Mouse (Mus musculus): ENCODE results near the gene Zbtb49. TPM values are rescaled to one million over a fixed set of nuclear protein-coding genes. Genes with fewer than 3 reads are reported as not detected.

The Zbtb49 gene
- polyA plus RNA-seq, 1 experiment from 2014 or later: 14.7 TPM

DNA sequence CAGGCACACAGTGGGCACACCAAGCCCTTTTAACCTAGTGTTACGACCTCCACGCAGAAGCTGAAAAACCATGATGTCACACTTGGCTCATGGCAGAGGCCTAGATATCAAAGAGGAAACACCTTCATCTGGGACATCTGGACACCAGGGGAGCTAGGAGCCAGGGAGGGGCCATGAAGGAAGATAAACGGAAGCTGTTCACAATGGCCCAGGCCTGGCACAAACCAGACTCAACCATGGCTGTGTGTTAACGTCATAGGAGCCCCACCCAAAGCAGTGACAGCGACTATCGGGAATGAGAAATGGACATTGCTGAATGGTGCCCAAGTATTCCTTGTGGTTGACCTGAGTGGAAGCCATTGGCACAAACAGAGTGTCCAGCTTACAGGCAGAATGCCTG, 73.7 kb downstream of the Zbtb49 start:
- H3K36me3 ChIP-seq: peaks cover 15% of the 10 kb centered on the region
- no peak overlapping the region for H3K27ac ChIP-seq
- H3K27me3 ChIP-seq (ENCODE audit: insufficient read depth, poor library complexity, severe bottlenecking): 0 out of 2 replicates have a peak, but pooled peaks cover 2% of the 10 kb centered on the region
- no peak for DNase-seq (ENCODE audit: low spot score)
- WGBS: 75% methylated on average over 6 of the region's 6 CpGs
- H3K4me1 ChIP-seq: no peaks in the 10 kb centered on the region
- no peaks in the 10 kb centered on the region for H3K9me3 ChIP-seq
- H3K4me3 ChIP-seq: no peak overlapping the region

DNA sequence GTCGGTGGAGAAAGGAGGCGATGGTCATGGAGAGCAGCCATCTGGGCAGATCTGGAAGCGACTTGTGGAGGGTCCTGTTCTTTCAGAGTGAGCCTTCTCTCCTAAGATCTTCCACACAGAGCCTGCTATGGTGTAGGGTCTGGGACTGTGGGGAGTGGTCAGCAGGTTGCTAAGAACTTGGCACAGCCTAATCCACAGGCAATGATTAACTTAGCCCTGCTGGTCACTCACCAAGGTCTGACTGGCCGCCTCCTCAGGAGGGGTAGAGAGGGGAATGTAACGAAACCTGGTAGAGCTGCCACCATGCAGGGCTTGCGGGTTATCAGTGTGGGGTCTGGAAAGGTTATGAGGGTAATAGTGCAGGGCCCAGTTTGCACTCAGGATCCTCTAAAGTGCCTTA, 79.4 kb downstream of the Zbtb49 start:
- Histone ChIP-seq H3K9me3 (no peaks in the 10 kb centered on the region), H3K27ac (no peak overlapping the region), H3K27me3 (ENCODE audit: insufficient read depth, poor library complexity, severe bottlenecking) (0 out of 2 replicates have a peak, but pooled peaks cover 2% of the 10 kb centered on the region), H3K4me1 (0 out of 2 replicates have a peak, but pooled peaks cover 3% of the 10 kb centered on the region), H3K36me3 (peaks cover 19% of the 10 kb centered on the region), H3K4me3 (no peak overlapping the region)
- WGBS: 80% methylated on average over 6 of the region's 6 CpGs
- DNase-seq (ENCODE audit: low spot score): no peak

Other genes starting within 250 kb of the Zbtb49 start
- 37.2 and 43.0 TPM in 2 replicates for gene Stx18, start 181.7 kb downstream of the Zbtb49 start, polyA plus RNA-seq (2016; fragmentation: Nextera tagmentation; extraction: Ambion mirVana)
- 17.4 and 32.6 TPM in 2 replicates for gene Nsg1, start 60.5 kb downstream of the Zbtb49 start, polyA plus RNA-seq (2016; fragmentation: Nextera tagmentation; extraction: Ambion mirVana)
- gene Lyar, start within 50 bp of the Zbtb49 start, polyA plus RNA-seq (2016; fragmentation: Nextera tagmentation; extraction: Ambion mirVana): 71.0 and 111 TPM in 2 replicates
- gene Tmem128, start 39.7 kb upstream of the Zbtb49 start, polyA plus RNA-seq (2016; fragmentation: Nextera tagmentation; extraction: Ambion mirVana): 48.6 and 56.7 TPM in 2 replicates
- gene Otop1, start 55.5 kb upstream of the Zbtb49 start, polyA plus RNA-seq (2016; fragmentation: Nextera tagmentation; extraction: Ambion mirVana): 0.06 TPM in 1 of 2 replicates, not detected in the other
- gene Drd5, start 98.9 kb upstream of the Zbtb49 start, polyA plus RNA-seq (2016; fragmentation: Nextera tagmentation; extraction: Ambion mirVana): not detected in 2 replicates